Mouse (Mus musculus): ENCODE measurements at regions not wholly inside any gene's neighbourhood (a gene's known extent, or its start where the extent isn't known, plus 50 kb on each side); places are given as distances from the start of the nearest gene placed in this dataset.

- no peak for DNase-seq
These were observed 104.6 kb downstream of the Ube2e3 start for GRCm38 (mm10) chr2:78972288-78973117.

GRCm38 (mm10) chr2:78973811-78974210 is 105.9 kb downstream of the Ube2e3 start:
- no peak for DNase-seq

- DNase-seq = no peak
These were observed 106.9 kb downstream of the Ube2e3 start for GRCm38 (mm10) chr2:78974683-78975392.

GRCm38 (mm10) chr2:78975393-78975774 is 107.5 kb downstream of the Ube2e3 start:
- DNase-seq = no peak

GRCm38 (mm10) chr2:78976084-78976483 is 108.2 kb downstream of the Ube2e3 start:
- no peak for DNase-seq

GRCm38 (mm10) chr2:78977632-78978397 is 109.9 kb downstream of the Ube2e3 start:
- no peak for DNase-seq

- no peak for DNase-seq
These were observed 112.1 kb downstream of the Ube2e3 start for GRCm38 (mm10) chr2:78980019-78980418.

GRCm38 (mm10) chr2:78980661-78981229 is 112.8 kb downstream of the Ube2e3 start:
- DNase-seq = no peak

- no peak for DNase-seq
These were observed 115.4 kb downstream of the Ube2e3 start for GRCm38 (mm10) chr2:78983347-78983746.

GRCm38 (mm10) chr2:78983944-78984498 is 116.1 kb downstream of the Ube2e3 start:
- DNase-seq = no peak

GRCm38 (mm10) chr2:78986984-78987383 is 119.1 kb downstream of the Ube2e3 start:
- no peak for DNase-seq

- DNase-seq = no peak
These were observed 119.5 kb downstream of the Ube2e3 start for GRCm38 (mm10) chr2:78987388-78987787.

- no peak for DNase-seq
These were observed 120.3 kb downstream of the Ube2e3 start for GRCm38 (mm10) chr2:78988224-78988623.

GRCm38 (mm10) chr2:78994800-78995555 is 127.1 kb downstream of the Ube2e3 start:
- DNase-seq = no peak

GRCm38 (mm10) chr2:78998637-78999036 is 130.7 kb downstream of the Ube2e3 start:
- no peak for DNase-seq

- DNase-seq = no peak
These were observed 131.5 kb downstream of the Ube2e3 start for GRCm38 (mm10) chr2:78999410-78999809.

- peak; percentile 45 for DNase-seq
These were observed 136.9 kb downstream of the Ube2e3 start for GRCm38 (mm10) chr2:79004862-79005261.

- DNase-seq = no peak
These were observed 140.7 kb downstream of the Ube2e3 start for GRCm38 (mm10) chr2:79008642-79009041.

- no peak for DNase-seq
These were observed 141.9 kb downstream of the Ube2e3 start for GRCm38 (mm10) chr2:79009791-79010190.

- no peak for DNase-seq
These were observed 142.3 kb downstream of the Ube2e3 start for GRCm38 (mm10) chr2:79010273-79010672.

GRCm38 (mm10) chr2:79018732-79019423 is 151.0 kb downstream of the Ube2e3 start:
- DNase-seq = no peak
